Mouse (Mus musculus) testis, adult 2 months (tissue): Measurements from ENCODE around the gene Thada.

Source experiments
- CTCF ChIP-seq: fragments of 200-500 bp; IDR thresholded peaks from 2 replicates; pipeline ENCODE4 v1.5.1; 2012; ENCODE audit warnings: low read depth, mild to moderate bottlenecking, inconsistent platforms, low read length, moderate library complexity; ENCODE audit not compliant: control insufficient read depth, insufficient read depth, insufficient replicate concordance
- POLR2A ChIP-seq: fragments of 200-500 bp; IDR thresholded peaks from 2 replicates; pipeline ENCODE4 v1.6.1; 2012; ENCODE audit warnings: low read depth, mild to moderate bottlenecking, inconsistent platforms, low read length, moderate library complexity; ENCODE audit not compliant: control insufficient read depth

- TF ChIP-seq CTCF, result no peak
- no peak for TF ChIP-seq POLR2A
Observed at GRCm38 (mm10) chr17:84266161-84266948, 199.7 kb downstream of the Thada start.
